Mouse (Mus musculus) ES-E14 (cell line): ENCODE measurements around the gene Tmem30c.

Experiments used
- MAFK ChIP-seq: IDR thresholded peaks from 2 replicates; pipeline ENCODE4 v1.6.1; 2014; ENCODE audit warnings: mild to moderate bottlenecking, low read depth, low read length, inconsistent platforms; ENCODE audit not compliant: insufficient read depth
- ZNF384 ChIP-seq: IDR thresholded peaks from 2 replicates; pipeline ENCODE4 v1.6.1; 2012; ENCODE audit warnings: low read depth, low read length, inconsistent platforms

GRCm38 (mm10) chr16:57336770-57337423 lies 44.2 kb upstream of the Tmem30c start:
- TF ChIP-seq ZNF384 (no peak), MAFK (no peak)
